In the genomic region with DNA sequence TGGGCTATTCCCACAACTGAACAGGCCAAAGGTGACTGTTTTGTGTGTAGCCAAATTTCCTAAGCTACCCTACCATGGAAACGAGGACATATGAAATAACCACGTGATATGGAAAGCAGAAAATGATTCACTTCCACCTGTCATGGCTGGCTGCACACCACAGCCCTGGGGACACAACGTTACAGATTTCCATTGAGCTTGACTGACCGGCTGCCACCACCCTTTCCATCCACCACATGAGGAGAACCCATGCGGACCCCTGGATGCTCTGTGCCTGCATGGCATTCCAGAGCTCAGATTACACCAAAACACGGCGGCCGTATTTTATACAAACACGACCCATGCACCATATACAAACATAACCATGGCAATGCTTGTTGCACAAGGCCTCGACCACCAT, we compare ENCODE assay signal across 17 mouse cellular contexts. TPM values are rescaled to one million over a fixed set of nuclear protein-coding genes. Genes with fewer than 3 reads are reported as not detected.
A peak's percentile ranks its signal among the peaks of the same experiment; 100 is the strongest.
DNase-seq lines count a peak whose midpoint lies in the region; ATAC-seq and TF ChIP-seq lines count a peak whose summit lies in the region.
"Had no signal": no experiment of that assay in that cellular context is flagged by ENCODE, and none has a peak within 500 bp of the region (broad histone marks: within the 10 kb centered on the region; RNA-seq: fewer than 3 reads in every experiment).

No protein-coding gene starts in this region.

- in situ Hi-C loops in CH12.LX (cut with MboI; ENCODE audit: low pct_ligation_motif_present, low pct_unique_long_range_greater_than_20kb, low sequenced_read_pairs) = no loop called here

- H3K9me3 ChIP-seq in CH12.LX (replicated peaks; ENCODE audit: low read length) = peaks cover 7% of the 10 kb centered on the region
- H3K9me3 ChIP-seq in kidney, embryonic 14.5 days (ENCODE audit: control insufficient read depth, low read length) = no peaks in the 10 kb centered on the region
- H3K9me3 ChIP-seq: embryonic facial prominence, embryonic 12.5 days; forebrain, embryonic 15.5 days; heart, embryonic 13.5 days; hindbrain, embryonic 15.5 days had no signal

- peak; percentile 17 for DNase-seq in kidney, adult 2 months
- no peak for DNase-seq in kidney, postnatal 25 days
- peak; percentile 64 for DNase-seq in CH12.LX (ENCODE audit: extremely low read depth)
- peak; percentile 4 for DNase-seq in kidney, postnatal 14 days
- no peak for DNase-seq in left cerebral cortex, adult 8-10 months (ENCODE audit: low spot score in 2 of 2)
- DNase-seq in gastrocnemius, postnatal 4 days (ENCODE audit: low spot score in 2 of 2) = no peak
- DNase-seq: adrenal gland, adult 8-10 months; adrenal gland, postnatal 36 days; cerebellum, adult 8-10 months; cerebellum, postnatal 25 days; gastrocnemius, postnatal 10 days; heart, postnatal 36 days had no signal

- 33% methylated on average over 10 of the region's 10 CpGs for WGBS in kidney, adult 2 months
- WGBS in kidney, embryonic 14.5 days = 39% methylated on average over 10 of the region's 10 CpGs

- no peak for TF ChIP-seq CTCF in kidney, adult 2 months (conservative IDR thresholded peaks at IDR 0.05; ENCODE audit: insufficient read depth, insufficient read length, low read depth, low read length)
- no peak for TF ChIP-seq CTCF in CH12.LX (conservative IDR thresholded peaks at IDR 0.05 in 1 of 2, IDR thresholded peaks at IDR 0.05 in 1 of 2; ENCODE audit: low read depth in 2 of 2, low read length in 2 of 2)

- dilution Hi-C loops in CH12.LX (cut with MboI; ENCODE audit: extremely low pct_ligation_motif_present, extremely low pct_unique_long_range_greater_than_20kb, low sequenced_read_pairs) = no loop called here

- no peak overlapping the region for H3K9ac ChIP-seq in CH12.LX (ENCODE audit: insufficient read depth, low read depth)
- no peak overlapping the region for H3K9ac ChIP-seq in kidney, embryonic 14.5 days (ENCODE audit: low read depth, low read length)
- H3K9ac ChIP-seq: embryonic facial prominence, embryonic 12.5 days; forebrain, embryonic 15.5 days; heart, embryonic 13.5 days; hindbrain, embryonic 15.5 days had no signal

- H3K36me3 ChIP-seq in kidney, adult 2 months (ENCODE audit: control insufficient read depth, insufficient read depth, low read length) = no peaks in the 10 kb centered on the region
- H3K36me3 ChIP-seq in CH12.LX (replicated peaks in 1 of 2; ENCODE audit: control insufficient read depth in 1 of 2, insufficient read depth in 1 of 2, low read length in 1 of 2) = no peaks in the 10 kb centered on the region
- H3K36me3 ChIP-seq in kidney, embryonic 14.5 days (ENCODE audit: control insufficient read depth, insufficient read depth, low read length) = no peaks in the 10 kb centered on the region
- H3K36me3 ChIP-seq: embryonic facial prominence, embryonic 12.5 days; forebrain, embryonic 15.5 days; heart, embryonic 13.5 days; hindbrain, embryonic 15.5 days had no signal

- no peaks in the 10 kb centered on the region for H3K79me2 ChIP-seq in CH12.LX (replicated peaks; ENCODE audit: control insufficient read depth, extremely low read depth, insufficient read depth, poor library complexity, severe bottlenecking)

- H3K4me1 ChIP-seq in kidney, adult 2 months (ENCODE audit: control insufficient read depth, insufficient read depth, low read length) = no peaks in the 10 kb centered on the region
- peaks cover 9 to 11% of the 10 kb centered on the region in 2 experiments for H3K4me1 ChIP-seq in CH12.LX (ENCODE audit: control insufficient read depth in 1 of 2, insufficient read depth in 2 of 2)
- H3K4me1 ChIP-seq in kidney, embryonic 14.5 days (ENCODE audit: control insufficient read depth, insufficient read depth, low read length) = no peaks in the 10 kb centered on the region
- H3K4me1 ChIP-seq: embryonic facial prominence, embryonic 12.5 days; forebrain, embryonic 15.5 days; heart, embryonic 13.5 days; hindbrain, embryonic 15.5 days had no signal

- TF ChIP-seq RAD21 in CH12.LX (IDR thresholded peaks at IDR 0.05; ENCODE audit: low read depth, low read length) = no peak

- TF ChIP-seq POLR2A in kidney, adult 2 months (IDR thresholded peaks at IDR 0.05; ENCODE audit: low read depth, low read length) = no peak
- no peak for TF ChIP-seq POLR2A in CH12.LX (IDR thresholded peaks at IDR 0.05; ENCODE audit: low read depth, low read length)

- H3K4me3 ChIP-seq in kidney, adult 2 months (ENCODE audit: insufficient read depth, low read depth, low read length) = no peak overlapping the region
- H3K4me3 ChIP-seq in CH12.LX (replicated peaks in 1 of 3; ENCODE audit: low read depth in 2 of 3, low read length in 2 of 3, poor library complexity in 1 of 3) = no peak overlapping the region
- H3K4me3 ChIP-seq in kidney, embryonic 14.5 days (ENCODE audit: low read length) = no peak overlapping the region
- H3K4me3 ChIP-seq: embryonic facial prominence, embryonic 12.5 days; forebrain, embryonic 15.5 days; heart, embryonic 13.5 days; hindbrain, embryonic 15.5 days had no signal

- ATAC-seq in kidney, embryonic 14.5 days (ENCODE audit: low FRiP score, low TSS enrichment) = peak; percentile 52; the same call in 1 of the 2 replicates
- ATAC-seq: forebrain, embryonic 15.5 days had no signal

- H3K27me3 ChIP-seq in kidney, adult 2 months (replicated peaks; ENCODE audit: control insufficient read depth, insufficient read depth, low read length) = no peaks in the 10 kb centered on the region
- H3K27me3 ChIP-seq in CH12.LX (replicated peaks) = no peaks in the 10 kb centered on the region
- no peaks in the 10 kb centered on the region for H3K27me3 ChIP-seq in kidney, embryonic 14.5 days (ENCODE audit: control insufficient read depth, insufficient read depth, low read length)
- H3K27me3 ChIP-seq: embryonic facial prominence, embryonic 12.5 days; forebrain, embryonic 15.5 days; heart, embryonic 13.5 days; hindbrain, embryonic 15.5 days had no signal

- peak; percentile 87 for TF ChIP-seq EP300 in CH12.LX (IDR thresholded peaks at IDR 0.05; ENCODE audit: low read length)

- no peak overlapping the region for H3K27ac ChIP-seq in kidney, adult 2 months (ENCODE audit: insufficient read depth, low read depth, low read length)
- no peak overlapping the region for H3K27ac ChIP-seq in CH12.LX (ENCODE audit: insufficient read depth, low read depth)
- H3K27ac ChIP-seq in kidney, embryonic 14.5 days (ENCODE audit: low read depth, low read length) = no peak overlapping the region
- H3K27ac ChIP-seq: embryonic facial prominence, embryonic 12.5 days; forebrain, embryonic 15.5 days; heart, embryonic 13.5 days; hindbrain, embryonic 15.5 days had no signal

- peak overlapping the region; percentile 51; the same call in 1 of the 2 replicates for H3K4me2 ChIP-seq in CH12.LX (ENCODE audit: insufficient read depth, low read depth, poor library complexity, severe bottlenecking)
- H3K4me2 ChIP-seq in kidney, embryonic 14.5 days (replicated peaks; ENCODE audit: low read depth, low read length) = no peak overlapping the region
- H3K4me2 ChIP-seq: embryonic facial prominence, embryonic 12.5 days; forebrain, embryonic 15.5 days; heart, embryonic 13.5 days; hindbrain, embryonic 15.5 days had no signal

TF ChIP-seq in CH12.LX, 34 proteins besides CTCF, POLR2A, EP300 and RAD21 (continues in another document):
- no peak for TF ChIP-seq NRF1 (IDR thresholded peaks at IDR 0.05; ENCODE audit: low read depth, low read length)
- peak; percentile 54; the same call in 1 of the 2 replicates for TF ChIP-seq JUN (IDR thresholded peaks at IDR 0.05; ENCODE audit: insufficient read depth, low read depth, low read length)
- peak; percentile 77 for TF ChIP-seq JUND (conservative IDR thresholded peaks at IDR 0.05; ENCODE audit: low read depth, low read length)
- peak; percentile 82 for TF ChIP-seq BHLHE40 (IDR thresholded peaks at IDR 0.05; ENCODE audit: low read depth, low read length)
- 0 out of 2 replicates have a peak, but pooled peaks have one; percentile 32 for TF ChIP-seq MYC (IDR thresholded peaks at IDR 0.05; ENCODE audit: low read depth, low read length)
- no peak for TF ChIP-seq MAZ (IDR thresholded peaks at IDR 0.05; ENCODE audit: low read depth, low read length)
- TF ChIP-seq PAX5 (IDR thresholded peaks at IDR 0.05; ENCODE audit: low read length) = no peak
- TF ChIP-seq HCFC1 (IDR thresholded peaks at IDR 0.05; ENCODE audit: low read depth, low read length) = no peak
- TF ChIP-seq IRF4 (IDR thresholded peaks at IDR 0.05; ENCODE audit: low read depth, low read length) = peak; percentile 63; the same call in 1 of the 2 replicates
- TF ChIP-seq MAX (IDR thresholded peaks at IDR 0.05; ENCODE audit: low read length) = peak; percentile 89
- TF ChIP-seq GABPA (IDR thresholded peaks at IDR 0.05; ENCODE audit: insufficient replicate concordance, low read depth, low read length) = no peak
- peak; percentile 71 for TF ChIP-seq ETS1 (conservative IDR thresholded peaks at IDR 0.05; ENCODE audit: low read depth, low read length)
- no peak for TF ChIP-seq TBP (conservative IDR thresholded peaks at IDR 0.05; ENCODE audit: low read depth, low read length)
- no peak for TF ChIP-seq ZKSCAN1 (IDR thresholded peaks at IDR 0.05; ENCODE audit: borderline replicate concordance, low read depth, low read length)
- TF ChIP-seq NELFE (IDR thresholded peaks at IDR 0.05; ENCODE audit: low read depth, low read length) = no peak
- 0 out of 2 replicates have a peak, but pooled peaks have one; percentile 14 for TF ChIP-seq MEF2A (IDR thresholded peaks at IDR 0.05; ENCODE audit: borderline replicate concordance, low read depth, low read length)
- TF ChIP-seq E2F4 (IDR thresholded peaks at IDR 0.05; ENCODE audit: insufficient replicate concordance, low read depth, low read length) = no peak
- TF ChIP-seq CHD1 (IDR thresholded peaks at IDR 0.05; ENCODE audit: low read depth, low read length) = no peak
- no peak for TF ChIP-seq KAT2A (IDR thresholded peaks at IDR 0.05; ENCODE audit: insufficient replicate concordance, low read length)
- 0 out of 2 replicates have a peak, but pooled peaks have one; percentile 52 for TF ChIP-seq TCF12 (IDR thresholded peaks at IDR 0.05; ENCODE audit: low read depth, low read length)
- peak; percentile 68; the same call in 1 of the 2 replicates for TF ChIP-seq USF2 (conservative IDR thresholded peaks at IDR 0.05; ENCODE audit: low read depth, low read length)
- 0 out of 2 replicates have a peak, but pooled peaks have one; percentile 41 for TF ChIP-seq SIN3A (IDR thresholded peaks at IDR 0.05; ENCODE audit: low read length)
- peak; percentile 39; the same call in 1 of the 2 replicates for TF ChIP-seq USF1 (IDR thresholded peaks at IDR 0.05; ENCODE audit: low read depth, low read length)

RNA-seq across cellular contexts. Expression of a gene that starts 12.5 kb away (rescaled TPM):
- polyA plus RNA-seq in kidney, adult 2 months (2012; rRNA removed) = 0.16 and 0.33 TPM in 2 replicates
- total RNA-seq in CH12.LX (2012; rRNA removed) = 0.17 TPM in 2 replicates
- total RNA-seq in CH12.LX (2014; rRNA removed) = not detected in 2 replicates
- not detected in 2 replicates for polyA plus RNA-seq in CH12.LX (2012; ENCODE audit: insufficient read length, low read depth)
- 2.7 and 3.1 TPM in 2 replicates for polyA plus RNA-seq in kidney, embryonic 14.5 days (2014; fragmentation: Nextera tagmentation; extraction: Ambion mirVana)
- 1 to 10 TPM; 2.7 to 6.4 (median 4.4) TPM for total RNA-seq in left cerebral cortex, adult 8-10 months (2022)
- 1 to 10 TPM in 1 of 2 experiments, under 1 TPM in 1; 0.64 to 1.1 TPM for total RNA-seq in gastrocnemius, postnatal 4 days (2021)

Comparison
In these comparisons a context has a peak if more than half of its experiments do, and no peak if none do; other contexts are left out.
1. DNase-seq: peak in kidney, adult 2 months (single experiment), CH12.LX (single experiment) and kidney, postnatal 14 days (single experiment); none in kidney, postnatal 25 days (0 of 2), left cerebral cortex, adult 8-10 months (0 of 2) and gastrocnemius, postnatal 4 days (0 of 2).